Mouse (Mus musculus): ENCODE data around the gene Kidins220.

GRCm38 (mm10) chr12:25097210-25098160 is 122.8 kb downstream of the Kidins220 start:
- peak; percentile 42; the same call in 1 of the 2 replicates for TF ChIP-seq POLR2A (IDR thresholded peaks at IDR 0.05; ENCODE audit: low read depth, low read length)
- no peak for TF ChIP-seq CTCF (IDR thresholded peaks at IDR 0.05; ENCODE audit: extremely low read depth, insufficient read length, insufficient replicate concordance, low read depth, low read length)

All from small intestine, adult 2 months (tissue).